Mouse (Mus musculus): Measurements from ENCODE around the gene Cux1. TPM values are rescaled to one million over a fixed set of nuclear protein-coding genes. Genes with fewer than 3 reads are reported as not detected.
"Not testable (repeated sequence)": the region's sequence is repeated elsewhere in the genome, so short reads cannot be mapped to it uniquely, and the experiment has no call there.

Gene Cux1
- total RNA-seq, 2 experiments from 2014 or later = 104 to 116 TPM

DNA sequence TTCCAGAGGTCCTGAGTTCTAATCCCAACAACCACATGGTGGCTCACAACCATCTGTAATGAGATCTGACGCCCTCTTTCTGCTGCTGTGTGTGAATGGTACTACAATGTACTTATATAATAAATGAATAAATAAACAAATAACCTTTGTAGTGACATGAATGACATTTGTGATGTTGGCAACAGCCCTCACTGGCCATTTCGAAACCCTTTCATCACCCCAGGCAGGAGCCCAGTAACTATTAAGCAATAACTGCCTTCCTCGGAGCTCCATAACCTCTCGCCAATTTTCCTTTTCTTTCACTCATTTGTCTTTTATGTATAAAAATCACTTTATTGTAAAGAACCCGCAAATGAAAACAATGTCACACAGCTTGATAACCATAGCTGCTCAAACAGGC, 353.6 kb downstream of the Cux1 start:
- DNase-seq (ENCODE audit: low spot score in 2 of 2) = no peak

- DNase-seq (ENCODE audit: low spot score in 2 of 2) = no peak
Observed at GRCm38 (mm10) chr5:136212716-136213115, 354.6 kb downstream of the Cux1 start.

DNA sequence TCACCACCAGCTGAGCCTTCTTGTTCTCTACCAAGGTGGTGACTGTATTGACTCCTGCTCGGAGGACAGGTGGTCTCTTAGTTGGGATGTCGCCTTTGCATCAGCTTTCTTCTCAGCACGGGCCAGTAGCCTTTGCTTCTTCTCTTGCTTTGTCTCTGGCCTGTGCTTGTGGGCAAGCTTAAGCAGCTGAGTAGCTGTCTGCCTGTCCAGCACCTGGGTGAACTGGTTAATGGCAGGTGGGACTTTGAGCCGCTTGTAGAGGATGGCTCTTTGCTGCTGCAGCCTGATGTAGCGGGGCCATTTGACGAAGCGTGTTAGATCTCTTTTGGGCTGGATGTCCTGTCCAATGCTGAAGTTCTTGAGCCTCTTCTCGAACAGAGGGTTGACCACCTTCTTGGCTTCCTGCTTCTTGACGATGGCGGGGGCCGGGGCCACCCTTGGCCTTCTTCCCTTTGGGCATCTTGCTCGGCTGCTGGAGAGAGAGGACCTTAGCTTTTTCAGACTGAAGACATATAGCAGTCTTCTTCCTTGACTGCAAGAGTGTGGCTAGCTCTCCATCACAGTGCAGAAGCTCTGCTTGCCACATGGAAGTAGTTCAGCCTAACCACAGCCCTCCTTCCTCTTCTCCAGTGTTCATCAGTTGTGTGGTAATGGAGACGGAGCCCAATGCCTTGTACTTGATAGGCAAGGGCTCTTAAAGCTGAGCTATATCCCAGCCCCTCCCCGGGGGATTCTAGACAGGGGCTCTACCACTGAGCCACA, 355.8 kb downstream of the Cux1 start:
- not testable (repeated sequence) for DNase-seq (ENCODE audit: low spot score in 2 of 2)

- no peak for DNase-seq (ENCODE audit: low spot score in 2 of 2)
Observed at GRCm38 (mm10) chr5:136210549-136210948, 356.7 kb downstream of the Cux1 start.

- DNase-seq (ENCODE audit: low spot score in 2 of 2) = peak; percentile 69 to 84
Observed at GRCm38 (mm10) chr5:136201832-136202231, 365.5 kb downstream of the Cux1 start.

GRCm38 (mm10) chr5:136199526-136199925, 367.8 kb downstream of the Cux1 start:
- DNase-seq (ENCODE audit: low spot score in 2 of 2) = no peak

DNA sequence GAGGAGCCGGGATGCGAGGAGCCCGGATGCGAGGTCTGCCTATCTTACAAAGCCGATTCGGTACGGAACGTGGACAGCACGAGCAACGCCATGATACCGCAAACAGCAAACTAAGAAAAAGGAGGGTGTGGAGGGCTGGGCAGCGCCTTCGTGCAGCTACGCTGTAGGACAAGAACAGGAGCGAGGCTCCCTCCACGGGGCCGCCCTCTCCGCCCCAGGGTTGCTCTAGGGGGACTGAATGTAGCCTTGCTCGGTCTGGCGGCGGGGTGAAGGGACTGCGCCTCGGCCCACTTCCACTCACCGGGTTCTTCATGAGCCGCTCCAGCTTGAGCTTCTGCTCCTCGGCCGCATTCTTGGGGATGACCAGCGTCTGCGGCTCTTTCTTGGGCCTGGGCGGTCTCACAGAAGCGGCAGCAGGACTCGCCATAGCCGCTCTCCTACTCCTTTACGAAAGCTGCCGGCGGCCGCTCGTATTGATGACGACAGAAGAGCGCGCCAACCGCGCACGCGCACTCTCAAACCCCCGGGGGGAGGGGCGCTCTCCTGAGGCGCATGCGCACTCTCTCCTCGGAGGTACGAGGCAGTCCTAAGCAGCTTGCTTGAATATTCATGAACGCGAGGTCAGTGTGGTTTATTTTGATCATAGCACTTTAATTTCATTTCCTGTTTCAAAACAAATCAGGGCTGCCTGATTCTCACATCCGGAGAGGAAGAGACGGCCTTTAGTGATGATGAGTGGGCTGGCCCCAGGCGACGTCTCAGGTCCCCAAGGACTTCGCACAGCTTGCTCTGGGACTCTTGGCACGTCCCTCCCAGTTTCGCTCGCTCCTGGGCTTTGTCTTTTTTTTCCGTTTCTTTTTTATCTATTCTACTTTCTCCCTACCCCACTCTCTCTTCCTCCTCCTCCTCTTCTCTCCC, 368.6 kb downstream of the Cux1 start, which contains the start of gene Prkrip1:
Prkrip1 (minus strand) TSS at position 490 of the 918 bp plus-strand sequence.
- DNase-seq (ENCODE audit: low spot score in 2 of 2) = peak; percentile 91 to 92

Small RNAs within 50 kb of the gene (microRNA-seq; reads per million reads assigned to microRNA genes)
- gene Mir721 = 0 reads per million in 2 experiments

Other genes with a start within 250 kb of the Cux1 start
- gene Myl10, start 125.7 kb upstream of the Cux1 start, total RNA-seq (2021) = not detected

All from left cerebral cortex, adult 18-20 months (tissue).